Mouse (Mus musculus) layer of hippocampus, postnatal 36 days (tissue): Measurements from ENCODE around the gene Hes7. TPM values are rescaled to one million over a fixed set of nuclear protein-coding genes. Genes with fewer than 3 reads are reported as not detected.
A peak's percentile ranks its signal among the peaks of the same experiment; 100 is the strongest.

Experiments used
- DNase-seq, 2 experiments: peaks; one replicate each; pipeline ENCODE4 v3.0.0; 2022
- total RNA-seq, 2 experiments: library from RNA; stranded (reverse); gene quantifications; 2 replicates each; pipeline ENCODE4 v1.2.3; 2021

Hes7 gene
- total RNA-seq, 2 experiments from 2014 or later: 0.68 to 1.1 TPM

GRCm38 (mm10) chr11:69119446-69120155 lies 603 bp upstream of the Hes7 start:
- DNase-seq: no peak

GRCm38 (mm10) chr11:69121001-69121740 lies 967 bp downstream of the Hes7 start:
- DNase-seq: no peak

GRCm38 (mm10) chr11:69121741-69122335 lies 1.6 kb downstream of the Hes7 start:
- DNase-seq: no peak

GRCm38 (mm10) chr11:69122336-69122951 lies 2.2 kb downstream of the Hes7 start, which contains the start of gene 9130213A22Rik:
TSS of gene 9130213A22Rik (minus strand) at chr11:69122589.
- DNase-seq: peak; percentile 89 to 90

GRCm38 (mm10) chr11:69123056-69123692 lies 3.0 kb downstream of the Hes7 start:
- peak; percentile 91 for DNase-seq

- DNase-seq: peak; percentile 91 to 95
These were observed 3.7 kb downstream of the Hes7 start for GRCm38 (mm10) chr11:69123693-69124497.

GRCm38 (mm10) chr11:69124498-69124847 lies 4.3 kb downstream of the Hes7 start:
- no peak for DNase-seq

- peak; percentile 77 to 79 for DNase-seq
These were observed 5.0 kb downstream of the Hes7 start for GRCm38 (mm10) chr11:69125041-69125851.

- DNase-seq: peak in 1 of 2 experiments; percentile 44
These were observed 5.5 kb downstream of the Hes7 start, which contains the start of gene Aloxe3 for GRCm38 (mm10) chr11:69125852-69125918. TSS of gene Aloxe3 (plus strand) at chr11:69125896.

GRCm38 (mm10) chr11:69125919-69126705 lies 5.9 kb downstream of the Hes7 start:
- no peak for DNase-seq

GRCm38 (mm10) chr11:69126706-69127095 lies 6.5 kb downstream of the Hes7 start:
- no peak for DNase-seq

- DNase-seq: no peak
These were observed 8.4 kb downstream of the Hes7 start for GRCm38 (mm10) chr11:69128426-69129122.

GRCm38 (mm10) chr11:69133566-69133922 lies 13.3 kb downstream of the Hes7 start:
- no peak for DNase-seq

- DNase-seq: peak; percentile 80 to 84
These were observed 13.9 kb downstream of the Hes7 start for GRCm38 (mm10) chr11:69133923-69134621.

- no peak for DNase-seq
These were observed 14.4 kb downstream of the Hes7 start for GRCm38 (mm10) chr11:69134622-69134968.

- DNase-seq: no peak
These were observed 15.2 kb downstream of the Hes7 start for GRCm38 (mm10) chr11:69135361-69135760.

GRCm38 (mm10) chr11:69147546-69147945 lies 27.3 kb downstream of the Hes7 start:
- peak in 1 of 2 experiments; percentile 46 for DNase-seq

- DNase-seq: no peak
These were observed 28.3 kb downstream of the Hes7 start for GRCm38 (mm10) chr11:69148451-69148960.

GRCm38 (mm10) chr11:69149728-69150127 lies 29.5 kb downstream of the Hes7 start:
- no peak for DNase-seq
